Mouse (Mus musculus): ENCODE results near the gene Tex19.2. TPM values are rescaled to one million over a fixed set of nuclear protein-coding genes. Genes with fewer than 3 reads are reported as not detected.

Gene Tex19.2
- polyA plus RNA-seq, 1 experiment: not detected

DNA sequence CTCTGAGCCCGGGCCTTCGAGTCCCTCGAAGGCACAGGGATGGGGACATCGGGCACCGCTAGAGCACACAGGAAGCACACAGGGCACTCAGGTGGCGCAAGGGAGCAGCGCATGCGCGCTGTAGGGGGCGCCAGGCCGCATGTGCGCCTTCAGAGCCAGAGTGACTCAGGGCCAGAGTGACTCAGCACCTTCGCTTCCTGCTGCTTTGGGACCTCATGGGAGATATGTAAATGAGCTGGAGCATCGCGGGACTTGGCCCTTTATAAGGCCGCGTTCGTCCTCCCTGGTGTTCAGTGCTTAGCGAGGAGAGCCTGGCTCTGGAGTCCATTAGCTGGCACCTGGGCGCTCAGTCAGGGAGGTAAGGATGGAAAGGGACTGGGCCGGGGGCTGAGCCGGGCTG, 27.4 kb upstream of the Tex19.2 start, which contains the start of gene Tex19.1:
Gene Tex19.1 (plus strand): TSS at position 279 of the 400 bp plus-strand sequence.
- Histone ChIP-seq H3K27ac (ENCODE audit: insufficient read depth, low read depth, low read length) (no peak within 1 kb of the TSS), H3K4me3 (ENCODE audit: insufficient read depth, low read depth, low read length) (no peak within 1 kb of the TSS), H3K27me3 (replicated peaks; ENCODE audit: control insufficient read depth, insufficient read depth, low read length) (no peaks in the 10 kb centered on the region), H3K4me1 (ENCODE audit: control insufficient read depth, insufficient read depth, low read length) (no peaks in the 10 kb centered on the region), H3K36me3 (ENCODE audit: control insufficient read depth, insufficient read depth, low read length) (no peaks in the 10 kb centered on the region)
- no peak for DNase-seq
- WGBS: 91% methylated on average over 22 of the region's 22 CpGs
- no peak for TF ChIP-seq CTCF (conservative IDR thresholded peaks at IDR 0.05; ENCODE audit: insufficient read depth, insufficient read length, low read depth, low read length)
- no peak for TF ChIP-seq POLR2A (IDR thresholded peaks at IDR 0.05; ENCODE audit: low read depth, low read length)

DNA sequence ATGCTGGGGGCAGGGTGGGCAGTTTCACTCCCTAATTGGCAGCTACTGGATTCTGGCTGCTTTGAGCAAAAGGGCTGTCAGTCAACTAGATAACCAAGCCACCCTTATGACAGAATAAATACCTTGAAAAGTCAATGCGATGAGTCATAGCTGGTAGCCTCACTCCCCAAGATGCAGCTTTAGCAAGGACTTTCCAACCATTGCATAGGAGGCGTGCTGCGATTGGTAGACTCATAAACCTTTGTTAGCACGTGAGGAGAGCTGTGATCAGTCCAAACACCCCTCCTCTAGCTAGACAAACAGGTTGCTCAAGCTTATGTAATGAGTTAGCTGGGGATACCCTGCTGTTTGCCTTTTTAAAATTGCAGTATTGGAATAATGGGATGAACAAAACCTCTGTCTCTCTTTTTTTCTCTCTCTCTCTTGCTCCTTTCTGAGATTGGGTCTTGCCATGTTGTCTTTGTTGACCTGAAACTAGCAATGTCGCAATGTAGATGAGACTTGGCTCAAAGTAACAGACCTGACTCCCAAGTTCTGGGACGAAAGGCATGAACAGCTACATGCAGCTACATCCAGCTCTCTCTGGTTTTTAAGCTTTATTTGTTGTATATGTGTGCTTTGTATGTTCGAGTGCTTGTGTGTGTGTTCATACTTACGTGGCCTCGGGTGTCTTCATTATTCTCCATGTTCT, 25.0 kb upstream of the Tex19.2 start:
- H3K4me1 ChIP-seq (ENCODE audit: control insufficient read depth, insufficient read depth, low read length): no peaks in the 10 kb centered on the region
- H3K27ac ChIP-seq (ENCODE audit: insufficient read depth, low read depth, low read length): no peak overlapping the region
- 83% methylated on average over 9 of the region's 9 CpGs for WGBS
- H3K4me3 ChIP-seq (ENCODE audit: insufficient read depth, low read depth, low read length): no peak overlapping the region
- TF ChIP-seq CTCF (conservative IDR thresholded peaks at IDR 0.05; ENCODE audit: insufficient read depth, insufficient read length, low read depth, low read length) (no peak), POLR2A (IDR thresholded peaks at IDR 0.05; ENCODE audit: low read depth, low read length) (no peak)
- no peaks in the 10 kb centered on the region for H3K36me3 ChIP-seq (ENCODE audit: control insufficient read depth, insufficient read depth, low read length)
- H3K27me3 ChIP-seq (replicated peaks; ENCODE audit: control insufficient read depth, insufficient read depth, low read length): no peaks in the 10 kb centered on the region
- no peak for DNase-seq

DNA sequence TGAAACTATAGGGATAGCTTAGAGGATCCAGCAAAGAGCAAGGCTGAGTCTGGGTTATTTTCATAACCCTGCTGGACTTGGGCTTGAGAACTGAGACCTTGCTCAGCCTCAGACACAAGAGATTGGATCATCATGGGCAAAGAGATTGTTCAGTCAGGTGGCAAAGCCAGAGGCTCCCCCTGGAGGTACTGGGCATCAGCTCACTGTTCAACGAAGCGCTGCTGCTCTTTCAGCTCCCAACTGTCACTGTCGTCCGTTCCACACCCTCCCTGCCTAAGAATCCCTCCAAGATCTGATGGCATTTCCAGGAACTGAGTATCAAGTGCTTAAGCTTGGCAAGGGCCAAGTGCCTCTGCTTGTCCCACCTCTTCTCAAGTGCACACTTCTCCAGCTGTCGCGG, 20.3 kb upstream of the Tex19.2 start:
- no peaks in the 10 kb centered on the region for H3K27me3 ChIP-seq (replicated peaks; ENCODE audit: control insufficient read depth, insufficient read depth, low read length)
- WGBS: 44% methylated on average over 6 of the region's 6 CpGs
- TF ChIP-seq POLR2A (IDR thresholded peaks at IDR 0.05; ENCODE audit: low read depth, low read length) (no peak), CTCF (conservative IDR thresholded peaks at IDR 0.05; ENCODE audit: insufficient read depth, insufficient read length, low read depth, low read length) (peak; percentile 34; the same call in 1 of the 2 replicates)
- H3K27ac ChIP-seq (ENCODE audit: insufficient read depth, low read depth, low read length): no peak overlapping the region
- H3K4me3 ChIP-seq (ENCODE audit: insufficient read depth, low read depth, low read length): no peak overlapping the region
- DNase-seq: peak; percentile 36
- H3K36me3 ChIP-seq (ENCODE audit: control insufficient read depth, insufficient read depth, low read length): no peaks in the 10 kb centered on the region
- H3K4me1 ChIP-seq (ENCODE audit: control insufficient read depth, insufficient read depth, low read length): no peaks in the 10 kb centered on the region

DNA sequence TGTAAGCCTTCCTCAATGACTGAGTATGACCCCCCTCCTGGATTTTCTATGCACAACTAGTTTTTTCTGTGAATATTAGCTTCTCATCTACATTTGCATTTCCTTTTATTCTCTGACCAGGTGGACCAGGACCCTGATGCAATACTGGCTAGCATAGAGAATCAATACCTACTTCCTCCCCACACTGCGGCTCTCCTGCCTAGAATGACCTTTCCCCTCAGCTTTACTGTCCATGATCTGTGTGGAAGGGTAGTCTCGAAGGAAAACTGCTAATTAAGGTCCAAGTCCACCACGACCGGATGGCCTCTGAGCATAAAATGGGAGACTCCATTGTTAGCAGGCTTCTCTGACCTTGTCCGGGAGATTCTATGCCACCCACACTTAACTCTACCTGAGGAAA, 19.2 kb upstream of the Tex19.2 start:
- DNase-seq: peak; percentile 16
- no peak overlapping the region for H3K27ac ChIP-seq (ENCODE audit: insufficient read depth, low read depth, low read length)
- H3K36me3 ChIP-seq (ENCODE audit: control insufficient read depth, insufficient read depth, low read length): no peaks in the 10 kb centered on the region
- TF ChIP-seq POLR2A (IDR thresholded peaks at IDR 0.05; ENCODE audit: low read depth, low read length) (no peak), CTCF (conservative IDR thresholded peaks at IDR 0.05; ENCODE audit: insufficient read depth, insufficient read length, low read depth, low read length) (no peak)
- no peaks in the 10 kb centered on the region for H3K4me1 ChIP-seq (ENCODE audit: control insufficient read depth, insufficient read depth, low read length)
- no peaks in the 10 kb centered on the region for H3K27me3 ChIP-seq (replicated peaks; ENCODE audit: control insufficient read depth, insufficient read depth, low read length)
- H3K4me3 ChIP-seq (ENCODE audit: insufficient read depth, low read depth, low read length): no peak overlapping the region
- WGBS: 70% methylated on average over 5 of the region's 5 CpGs

DNA sequence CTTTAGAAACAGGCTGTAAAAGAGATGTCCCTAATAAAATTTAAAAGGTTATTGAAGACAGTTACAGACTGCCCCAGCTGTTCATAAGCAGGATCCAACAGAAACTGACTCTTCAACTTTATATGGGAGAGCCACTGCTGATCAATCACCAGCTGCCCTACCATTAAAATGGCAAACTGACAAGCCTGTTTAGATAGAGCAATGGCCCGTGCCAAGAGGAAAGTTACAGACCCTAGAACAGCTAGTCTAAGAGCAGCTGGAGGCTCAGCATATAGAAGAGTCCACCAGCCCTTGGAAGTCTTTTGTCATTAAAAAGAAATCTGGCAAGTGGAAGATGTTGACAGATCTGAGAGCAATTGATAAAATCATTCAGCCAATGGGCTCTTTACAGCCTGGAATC, 16.1 kb upstream of the Tex19.2 start:
- WGBS: 66% methylated on average over 1 of the region's 1 CpGs
- TF ChIP-seq CTCF (conservative IDR thresholded peaks at IDR 0.05; ENCODE audit: insufficient read depth, insufficient read length, low read depth, low read length): no peak
- no peak for TF ChIP-seq POLR2A (IDR thresholded peaks at IDR 0.05; ENCODE audit: low read depth, low read length)
- H3K4me1 ChIP-seq (ENCODE audit: control insufficient read depth, insufficient read depth, low read length): no peaks in the 10 kb centered on the region
- H3K27ac ChIP-seq (ENCODE audit: insufficient read depth, low read depth, low read length): no peak overlapping the region
- H3K36me3 ChIP-seq (ENCODE audit: control insufficient read depth, insufficient read depth, low read length): no peaks in the 10 kb centered on the region
- DNase-seq: no peak
- no peak overlapping the region for H3K4me3 ChIP-seq (ENCODE audit: insufficient read depth, low read depth, low read length)
- no peaks in the 10 kb centered on the region for H3K27me3 ChIP-seq (replicated peaks; ENCODE audit: control insufficient read depth, insufficient read depth, low read length)

DNA sequence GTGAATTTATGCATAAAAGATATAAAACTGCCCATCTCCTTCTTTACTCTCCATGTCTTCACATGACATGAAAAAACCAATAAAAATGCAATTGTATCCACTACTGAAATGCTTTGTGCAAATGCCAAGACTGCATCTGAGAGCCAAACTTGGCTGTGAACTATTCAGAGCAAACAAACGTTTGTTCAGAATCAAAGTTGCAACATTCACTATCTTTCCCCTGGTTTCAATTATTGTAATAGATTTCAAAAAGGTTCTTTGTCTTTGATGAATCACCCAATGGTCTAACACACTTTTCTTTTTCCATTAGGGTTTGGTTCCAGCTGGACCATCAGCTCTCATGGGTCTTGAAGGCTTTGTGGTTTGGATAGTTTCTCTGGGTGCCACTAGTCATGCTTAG, 11.1 kb upstream of the Tex19.2 start:
- no peak overlapping the region for H3K27ac ChIP-seq (ENCODE audit: insufficient read depth, low read depth, low read length)
- H3K4me1 ChIP-seq (ENCODE audit: control insufficient read depth, insufficient read depth, low read length): no peaks in the 10 kb centered on the region
- DNase-seq: no peak
- TF ChIP-seq POLR2A (IDR thresholded peaks at IDR 0.05; ENCODE audit: low read depth, low read length): no peak
- no peak for TF ChIP-seq CTCF (conservative IDR thresholded peaks at IDR 0.05; ENCODE audit: insufficient read depth, insufficient read length, low read depth, low read length)
- no peak overlapping the region for H3K4me3 ChIP-seq (ENCODE audit: insufficient read depth, low read depth, low read length)
- WGBS: 77% methylated on average over 1 of the region's 1 CpGs
- no peaks in the 10 kb centered on the region for H3K36me3 ChIP-seq (ENCODE audit: control insufficient read depth, insufficient read depth, low read length)
- H3K27me3 ChIP-seq (replicated peaks; ENCODE audit: control insufficient read depth, insufficient read depth, low read length): no peaks in the 10 kb centered on the region

DNA sequence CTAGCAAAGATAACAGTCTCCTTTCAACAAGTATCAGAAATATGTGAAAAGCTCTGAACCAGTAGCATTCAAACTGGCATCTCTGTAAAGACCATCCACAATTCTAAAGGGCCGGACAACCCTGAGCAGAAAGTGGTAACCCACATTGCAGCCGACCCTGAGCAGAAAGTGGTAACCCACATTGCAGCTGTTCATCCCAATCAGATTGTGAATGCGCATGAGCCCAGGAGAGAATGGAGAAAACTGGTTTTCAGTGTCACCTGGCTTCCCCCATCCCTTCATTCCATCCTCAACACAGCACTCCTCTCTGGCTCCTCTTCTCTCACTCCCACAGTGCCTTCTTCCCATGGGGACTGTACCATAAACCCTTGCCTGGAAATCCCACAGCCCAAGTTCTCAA, 9.0 kb upstream of the Tex19.2 start:
- H3K27ac ChIP-seq (ENCODE audit: insufficient read depth, low read depth, low read length): no peak overlapping the region
- no peaks in the 10 kb centered on the region for H3K4me1 ChIP-seq (ENCODE audit: control insufficient read depth, insufficient read depth, low read length)
- TF ChIP-seq POLR2A (IDR thresholded peaks at IDR 0.05; ENCODE audit: low read depth, low read length) (no peak), CTCF (conservative IDR thresholded peaks at IDR 0.05; ENCODE audit: insufficient read depth, insufficient read length, low read depth, low read length) (no peak)
- 94% methylated on average over 3 of the region's 3 CpGs for WGBS
- DNase-seq: no peak
- no peaks in the 10 kb centered on the region for H3K36me3 ChIP-seq (ENCODE audit: control insufficient read depth, insufficient read depth, low read length)
- H3K4me3 ChIP-seq (ENCODE audit: insufficient read depth, low read depth, low read length): no peak overlapping the region
- no peaks in the 10 kb centered on the region for H3K27me3 ChIP-seq (replicated peaks; ENCODE audit: control insufficient read depth, insufficient read depth, low read length)

Measured in kidney, adult 2 months (tissue).